Mouse (Mus musculus): ENCODE results near the gene Wtip. TPM values are rescaled to one million over a fixed set of nuclear protein-coding genes. Genes with fewer than 3 reads are reported as not detected.
A peak's percentile ranks its signal among the peaks of the same experiment; 100 is the strongest.

The Wtip gene
- total and polyA plus RNA-seq, 3 experiments: not detected

GRCm38 (mm10) chr7:34141123-34141522 lies 8.1 kb upstream of the Wtip start:
- DNase-seq (ENCODE audit: extremely low read depth): no peak
- no peak overlapping the region for H3K4me2 ChIP-seq (ENCODE audit: insufficient read depth, low read depth, poor library complexity, severe bottlenecking)
- H3K36me3 ChIP-seq (replicated peaks in 1 of 2; ENCODE audit: control insufficient read depth in 1 of 2, insufficient read depth in 1 of 2, low read length in 1 of 2): peaks cover 56 to 61% of the 10 kb centered on the region in 2 experiments
- H3K27ac ChIP-seq (ENCODE audit: insufficient read depth, low read depth): no peak overlapping the region
- H3K4me3 ChIP-seq (replicated peaks in 1 of 3; ENCODE audit: low read depth in 2 of 3, low read length in 2 of 3, poor library complexity in 1 of 3): no peak overlapping the region
- dilution Hi-C loops (cut with MboI; ENCODE audit: extremely low pct_ligation_motif_present, extremely low pct_unique_long_range_greater_than_20kb, low sequenced_read_pairs): no loop called here
- in situ Hi-C loops (cut with MboI; ENCODE audit: low pct_ligation_motif_present, low pct_unique_long_range_greater_than_20kb, low sequenced_read_pairs): loop anchor here (25.0 kb wide), 1 partner anchor 254 kb away; no protein-coding TSS in a partner anchor
- TF ChIP-seq ZMIZ1 (IDR thresholded peaks at IDR 0.05; ENCODE audit: low read depth, low read length) (no peak), SIN3A (IDR thresholded peaks at IDR 0.05; ENCODE audit: low read length) (no peak), TCF12 (IDR thresholded peaks at IDR 0.05; ENCODE audit: low read depth, low read length) (no peak), HCFC1 (IDR thresholded peaks at IDR 0.05; ENCODE audit: low read depth, low read length) (no peak), RCOR1 (conservative IDR thresholded peaks at IDR 0.05; ENCODE audit: low read depth, low read length) (no peak), JUN (IDR thresholded peaks at IDR 0.05; ENCODE audit: insufficient read depth, low read depth, low read length) (no peak)
- H3K9me3 ChIP-seq (replicated peaks; ENCODE audit: low read length): no peaks in the 10 kb centered on the region
- H3K4me1 ChIP-seq (ENCODE audit: control insufficient read depth in 1 of 2, insufficient read depth in 2 of 2): no peaks in the 10 kb centered on the region
- no peak overlapping the region for H3K9ac ChIP-seq (ENCODE audit: insufficient read depth, low read depth)
- H3K79me2 ChIP-seq (replicated peaks; ENCODE audit: control insufficient read depth, extremely low read depth, insufficient read depth, poor library complexity, severe bottlenecking): no peaks in the 10 kb centered on the region
- H3K27me3 ChIP-seq (replicated peaks): no peaks in the 10 kb centered on the region

- DNase-seq (ENCODE audit: extremely low read depth): no peak
- no peak overlapping the region for H3K27ac ChIP-seq (ENCODE audit: insufficient read depth, low read depth)
- no peaks in the 10 kb centered on the region for H3K4me1 ChIP-seq (ENCODE audit: control insufficient read depth in 1 of 2, insufficient read depth in 2 of 2)
- H3K36me3 ChIP-seq (replicated peaks in 1 of 2; ENCODE audit: control insufficient read depth in 1 of 2, insufficient read depth in 1 of 2, low read length in 1 of 2): peaks cover 42 to 46% of the 10 kb centered on the region in 2 experiments
- in situ Hi-C loops (cut with MboI; ENCODE audit: low pct_ligation_motif_present, low pct_unique_long_range_greater_than_20kb, low sequenced_read_pairs) (loop anchor here (25.0 kb wide), 1 partner anchor 252 kb away; no protein-coding TSS in a partner anchor), dilution Hi-C loops (cut with MboI; ENCODE audit: extremely low pct_ligation_motif_present, extremely low pct_unique_long_range_greater_than_20kb, low sequenced_read_pairs) (no loop called here)
- peak; percentile 57; the same call in 1 of the 2 replicates for TF ChIP-seq POLR2AphosphoS2 (IDR thresholded peaks at IDR 0.05; ENCODE audit: low read depth, low read length)
- no peak for TF ChIP-seq ZNF384 (IDR thresholded peaks at IDR 0.05; ENCODE audit: low read depth, low read length)
- no peaks in the 10 kb centered on the region for H3K79me2 ChIP-seq (replicated peaks; ENCODE audit: control insufficient read depth, extremely low read depth, insufficient read depth, poor library complexity, severe bottlenecking)
- no peaks in the 10 kb centered on the region for H3K27me3 ChIP-seq (replicated peaks)
- H3K9ac ChIP-seq (ENCODE audit: insufficient read depth, low read depth): no peak overlapping the region
- H3K4me2 ChIP-seq (ENCODE audit: insufficient read depth, low read depth, poor library complexity, severe bottlenecking): no peak overlapping the region
- H3K9me3 ChIP-seq (replicated peaks; ENCODE audit: low read length): no peaks in the 10 kb centered on the region
- no peak overlapping the region for H3K4me3 ChIP-seq (replicated peaks in 1 of 3; ENCODE audit: low read depth in 2 of 3, low read length in 2 of 3, poor library complexity in 1 of 3)
These were observed 6.4 kb upstream of the Wtip start for GRCm38 (mm10) chr7:34139493-34139892.

- dilution Hi-C loops (cut with MboI; ENCODE audit: extremely low pct_ligation_motif_present, extremely low pct_unique_long_range_greater_than_20kb, low sequenced_read_pairs) (no loop called here), in situ Hi-C loops (cut with MboI; ENCODE audit: low pct_ligation_motif_present, low pct_unique_long_range_greater_than_20kb, low sequenced_read_pairs) (loop anchor here (25.0 kb wide), 1 partner anchor 247 kb away; no protein-coding TSS in a partner anchor)
- Histone ChIP-seq H3K27ac (ENCODE audit: insufficient read depth, low read depth) (no peak overlapping the region), H3K9ac (ENCODE audit: insufficient read depth, low read depth) (no peak overlapping the region), H3K4me3 (replicated peaks in 1 of 3; ENCODE audit: low read depth in 2 of 3, low read length in 2 of 3, poor library complexity in 1 of 3) (no peak overlapping the region), H3K4me2 (ENCODE audit: insufficient read depth, low read depth, poor library complexity, severe bottlenecking) (no peak overlapping the region), H3K4me1 (ENCODE audit: control insufficient read depth in 1 of 2, insufficient read depth in 2 of 2) (no peaks in the 10 kb centered on the region), H3K36me3 (replicated peaks in 1 of 2; ENCODE audit: control insufficient read depth in 1 of 2, insufficient read depth in 1 of 2, low read length in 1 of 2) (no peaks in the 10 kb centered on the region), H3K79me2 (replicated peaks; ENCODE audit: control insufficient read depth, extremely low read depth, insufficient read depth, poor library complexity, severe bottlenecking) (no peaks in the 10 kb centered on the region), H3K27me3 (replicated peaks) (peaks cover 2% of the 10 kb centered on the region), H3K9me3 (replicated peaks; ENCODE audit: low read length) (no peaks in the 10 kb centered on the region)
- DNase-seq (ENCODE audit: extremely low read depth): no peak
- TF ChIP-seq MAZ (IDR thresholded peaks at IDR 0.05; ENCODE audit: low read depth, low read length): no peak
- TF ChIP-seq MAFK (IDR thresholded peaks at IDR 0.05; ENCODE audit: insufficient replicate concordance, low read length): no peak
- TF ChIP-seq PAX5 (IDR thresholded peaks at IDR 0.05; ENCODE audit: low read length): no peak
- no peak for TF ChIP-seq CHD1 (IDR thresholded peaks at IDR 0.05; ENCODE audit: low read depth, low read length)
- no peak for TF ChIP-seq ZMIZ1 (IDR thresholded peaks at IDR 0.05; ENCODE audit: low read depth, low read length)
- TF ChIP-seq MEF2A (IDR thresholded peaks at IDR 0.05; ENCODE audit: borderline replicate concordance, low read depth, low read length): no peak
- TF ChIP-seq MYC (IDR thresholded peaks at IDR 0.05; ENCODE audit: low read depth, low read length): no peak
- TF ChIP-seq POLR2A (IDR thresholded peaks at IDR 0.05; ENCODE audit: low read depth, low read length): no peak
These were observed 1.3 kb upstream of the Wtip start for GRCm38 (mm10) chr7:34134336-34134735.
